Comparison of ENCODE assay signal across 28 mouse cellular contexts in the genomic region with DNA sequence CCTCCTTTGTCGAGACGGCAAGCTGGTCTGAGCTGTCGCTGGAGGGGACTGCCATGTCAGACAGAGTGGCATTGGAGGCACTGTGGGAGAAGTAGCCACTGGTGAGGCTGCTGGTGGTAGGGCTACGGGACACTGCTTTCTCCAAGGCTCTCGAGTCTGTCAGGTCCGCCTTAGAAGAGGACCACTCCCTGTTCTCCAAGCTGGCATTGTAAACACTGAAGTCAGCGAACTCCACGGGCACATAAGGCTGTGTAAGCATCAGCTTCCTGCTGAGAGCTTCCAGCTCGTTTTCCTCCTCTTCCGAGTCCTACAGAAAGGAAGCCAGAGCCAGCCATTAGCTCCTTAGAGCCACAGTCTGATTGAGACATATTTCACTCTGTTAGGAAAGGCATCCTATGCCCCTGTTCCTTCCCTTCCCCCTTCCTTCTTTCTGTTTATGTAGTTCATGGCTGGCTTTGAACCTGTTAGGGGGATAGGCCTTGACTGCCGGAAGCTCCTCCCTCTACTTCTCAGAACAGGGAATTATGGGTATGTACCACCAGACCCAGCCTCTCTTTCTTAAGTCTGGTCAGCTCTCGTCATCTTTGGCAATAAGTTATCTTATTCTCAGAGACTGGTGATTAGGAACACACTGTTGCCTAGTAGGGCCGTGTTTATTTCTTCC. TPM values are rescaled to one million over a fixed set of nuclear protein-coding genes. Genes with fewer than 3 reads are reported as not detected.
DNase-seq lines count a peak whose midpoint lies in the region; ATAC-seq lines count a peak whose summit lies in the region.
"Had no signal": no experiment of that assay in that cellular context is flagged by ENCODE, and none has a peak within 500 bp of the region (broad histone marks: within the 10 kb centered on the region; RNA-seq: fewer than 3 reads in every experiment).

No protein-coding gene starts in this region.

- no peaks in the 10 kb centered on the region for H3K27me3 ChIP-seq in lung, embryonic 16.5 days (ENCODE audit: control insufficient read depth, insufficient read depth, low read depth, low read length)
- H3K27me3 ChIP-seq: CH12.LX; embryonic facial prominence, embryonic 12.5 days; forebrain, embryonic 12.5 days; kidney, embryonic 15.5 days; limb, embryonic 12.5 days; liver, embryonic 12.5 days; neural tube, embryonic 13.5 days had no signal

- peaks cover 19% of the 10 kb centered on the region for H3K36me3 ChIP-seq in lung, embryonic 16.5 days (ENCODE audit: control insufficient read depth, insufficient read depth, low read length)

- 54% methylated on average over 13 of the region's 13 CpGs for WGBS in lung, embryonic 16.5 days

- no peak overlapping the region for H3K9ac ChIP-seq in lung, embryonic 16.5 days (ENCODE audit: low read length)
- H3K9ac ChIP-seq: embryonic facial prominence, embryonic 12.5 days; forebrain, embryonic 12.5 days; kidney, embryonic 15.5 days; limb, embryonic 12.5 days; liver, embryonic 12.5 days; neural tube, embryonic 13.5 days had no signal

- ATAC-seq in lung, embryonic 16.5 days (ENCODE audit: low read depth) = peak; percentile 67
- ATAC-seq: hindbrain, embryonic 16.5 days; intestine, postnatal 0 days; liver, embryonic 12.5 days; midbrain, embryonic 16.5 days had no signal

- no peaks in the 10 kb centered on the region for H3K9me3 ChIP-seq in lung, embryonic 16.5 days (ENCODE audit: control insufficient read depth, low read length)
- H3K9me3 ChIP-seq: embryonic facial prominence, embryonic 12.5 days; forebrain, embryonic 12.5 days; hindbrain, embryonic 10.5 days; kidney, embryonic 15.5 days; limb, embryonic 12.5 days; liver, embryonic 12.5 days; midbrain, embryonic 10.5 days; neural tube, embryonic 13.5 days had no signal

- peak; percentile 55 for DNase-seq in ES-CJ7 (ENCODE audit: low read depth, low spot score)
- DNase-seq in ZHBTc4 (ENCODE audit: low read depth, low spot score) = peak; percentile 72
- peak; percentile 56 to 71 for DNase-seq in lung, postnatal 4 days
- no peak for DNase-seq in MN1 (ENCODE audit: low spot score)
- no peak for DNase-seq in spleen, postnatal 4 days (ENCODE audit: low spot score in 2 of 2)
- no peak for DNase-seq in adrenal gland, adult 8-10 months
- DNase-seq: adrenal gland, postnatal 10 days; B cell, adult 2 months; cerebellum, adult 2 months; cerebellum, postnatal 25 days; gastrocnemius, postnatal 36 days; kidney, postnatal 36 days; layer of hippocampus, postnatal 36 days had no signal

- H3K4me1 ChIP-seq in lung, embryonic 16.5 days (replicated peaks; ENCODE audit: control insufficient read depth, insufficient read depth, low read length) = peaks cover 11% of the 10 kb centered on the region
- H3K4me1 ChIP-seq: embryonic facial prominence, embryonic 12.5 days; forebrain, embryonic 12.5 days; hindbrain, embryonic 10.5 days; kidney, embryonic 15.5 days; limb, embryonic 12.5 days; midbrain, embryonic 10.5 days; neural tube, embryonic 13.5 days had no signal

- no peak overlapping the region for H3K4me2 ChIP-seq in lung, embryonic 16.5 days (ENCODE audit: low read depth, low read length)
- H3K4me2 ChIP-seq: embryonic facial prominence, embryonic 12.5 days; forebrain, embryonic 12.5 days; kidney, embryonic 15.5 days; limb, embryonic 12.5 days; liver, embryonic 12.5 days; neural tube, embryonic 13.5 days had no signal

- no peak overlapping the region for H3K4me3 ChIP-seq in lung, embryonic 16.5 days (ENCODE audit: low read length)
- H3K4me3 ChIP-seq: embryonic facial prominence, embryonic 12.5 days; forebrain, embryonic 12.5 days; hindbrain, embryonic 10.5 days; kidney, embryonic 15.5 days; limb, embryonic 12.5 days; liver, embryonic 12.5 days; midbrain, embryonic 10.5 days; myocyte; neural tube, embryonic 13.5 days had no signal

- peak overlapping the region; percentile 73 for H3K27ac ChIP-seq in lung, embryonic 16.5 days (ENCODE audit: low read length)
- H3K27ac ChIP-seq: embryonic facial prominence, embryonic 12.5 days; forebrain, embryonic 12.5 days; hindbrain, embryonic 10.5 days; kidney, embryonic 15.5 days; limb, embryonic 12.5 days; liver, embryonic 12.5 days; macrophage; midbrain, embryonic 10.5 days; neural tube, embryonic 13.5 days had no signal

RNA-seq across cellular contexts. Expression of gene Nup153, which starts 25.0 kb away (rescaled TPM):
- 18.1 and 20.6 TPM in 2 replicates for polyA plus RNA-seq in lung, embryonic 16.5 days (2015; fragmentation: Nextera tagmentation; extraction: Ambion mirVana)
- 10 to 100 TPM; 45.2 to 67.6 (median 53.9) TPM for total RNA-seq in adrenal gland, adult 8-10 months (2022)

Comparison
In these comparisons a context has a peak if more than half of its experiments do, and no peak if none do; other contexts are left out.
1. DNase-seq: peak in ES-CJ7 (single experiment), ZHBTc4 (single experiment) and lung, postnatal 4 days (2 of 2); none in MN1 (single experiment), spleen, postnatal 4 days (0 of 2) and adrenal gland, adult 8-10 months (single experiment).